Mouse (Mus musculus) CH12.LX (cell line): ENCODE results near the gene Col15a1.

Experiments
- POLR2A ChIP-seq: IDR thresholded peaks from 2 replicates; pipeline ENCODE4 v1.6.1; 2011; ENCODE audit warnings: low read depth, mild to moderate bottlenecking, improper control_type of control experiment, low read length
- SMC3 ChIP-seq: IDR thresholded peaks from 2 replicates; pipeline ENCODE4 v1.6.1; 2011; ENCODE audit warnings: low read depth, low read length, improper control_type of control experiment
- TCF12 ChIP-seq: IDR thresholded peaks from 2 replicates; pipeline ENCODE4 v1.6.1; 2014; ENCODE audit warnings: low read depth, mild to moderate bottlenecking, inconsistent platforms, low read length, improper control_type of control experiment

DNA sequence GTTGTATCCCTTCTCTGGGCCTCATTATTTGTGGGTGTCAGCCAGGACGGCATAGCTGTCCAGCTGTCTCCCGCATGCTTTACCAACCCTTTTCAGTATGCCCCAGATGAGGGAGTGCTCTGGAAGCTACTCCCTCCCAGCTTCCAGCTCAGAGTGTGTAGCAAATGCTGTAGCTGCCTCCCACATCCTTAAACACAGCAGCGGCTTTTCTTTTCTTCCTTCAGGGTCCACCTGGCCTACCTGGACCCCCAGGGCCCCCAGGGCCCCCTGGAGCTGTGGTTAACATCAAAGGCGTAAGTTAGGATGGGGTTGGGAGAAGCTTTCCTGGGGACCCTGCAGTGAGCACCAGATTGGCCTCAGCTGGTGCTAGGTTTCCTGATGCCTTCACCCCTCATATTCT is 85.0 kb downstream of the Col15a1 start:
- TF ChIP-seq SMC3 (no peak), POLR2A (no peak), TCF12 (no peak)
